Mouse (Mus musculus): ENCODE data around the gene Elp4.

The Elp4 gene

DNA sequence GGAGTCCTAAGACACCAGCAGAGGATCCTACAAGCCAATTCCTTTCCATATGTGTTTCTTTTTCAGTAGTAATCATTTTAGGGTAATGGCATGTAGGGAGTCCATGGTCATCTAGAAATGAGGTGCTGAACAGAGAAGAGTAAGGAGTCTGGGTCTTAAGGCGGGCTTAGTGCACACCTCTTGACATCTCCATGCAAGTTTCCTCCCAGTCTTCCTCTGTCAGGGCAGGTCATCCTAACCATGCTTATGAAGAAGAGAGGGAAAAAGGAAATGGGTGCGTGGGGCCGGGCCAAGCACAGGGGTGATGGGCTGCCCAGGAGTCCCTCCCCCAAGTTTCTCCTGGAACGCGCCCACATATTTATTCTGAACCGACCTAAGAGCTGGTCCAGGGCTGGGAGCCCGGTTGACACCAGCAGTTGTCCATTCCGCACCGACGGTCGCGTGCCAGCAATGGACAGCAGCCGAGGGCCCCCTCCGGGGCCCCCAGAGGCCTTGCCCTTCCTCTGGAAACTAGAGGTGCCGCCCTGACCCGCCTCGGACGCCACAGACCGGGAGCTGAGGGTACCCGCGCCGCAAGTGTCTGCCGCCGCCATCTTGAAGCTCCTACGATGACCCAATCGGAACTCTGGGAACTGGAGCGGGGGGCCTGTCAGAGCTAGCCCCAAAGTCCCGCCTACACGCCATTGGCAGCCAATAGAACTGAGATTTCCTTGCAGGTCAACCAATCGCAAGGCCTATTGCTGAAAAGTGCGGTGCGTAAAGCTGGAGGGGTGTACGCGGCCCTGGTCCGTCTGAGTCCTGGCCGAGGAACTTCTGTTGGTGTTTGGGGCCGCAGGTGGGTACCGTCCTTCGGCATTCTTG, at the start of gene Elp4, which contains the start of gene Immp1l:
TSS of gene Elp4 (minus strand) at position 669 of the 861 bp plus-strand sequence.
TSS of gene Immp1l (plus strand) at position 743 of the 861 bp plus-strand sequence.
- DNase-seq (ENCODE audit: low read depth) = peak; percentile 97

GRCm38 (mm10) chr2:105953862-105954261, 49.5 kb upstream of the Elp4 start:
- DNase-seq (ENCODE audit: low read depth) = no peak

- no peak for DNase-seq (ENCODE audit: low read depth)
Observed at GRCm38 (mm10) chr2:105951350-105951940, 47.1 kb upstream of the Elp4 start.

GRCm38 (mm10) chr2:105950131-105950530, 45.8 kb upstream of the Elp4 start:
- no peak for DNase-seq (ENCODE audit: low read depth)

DNA sequence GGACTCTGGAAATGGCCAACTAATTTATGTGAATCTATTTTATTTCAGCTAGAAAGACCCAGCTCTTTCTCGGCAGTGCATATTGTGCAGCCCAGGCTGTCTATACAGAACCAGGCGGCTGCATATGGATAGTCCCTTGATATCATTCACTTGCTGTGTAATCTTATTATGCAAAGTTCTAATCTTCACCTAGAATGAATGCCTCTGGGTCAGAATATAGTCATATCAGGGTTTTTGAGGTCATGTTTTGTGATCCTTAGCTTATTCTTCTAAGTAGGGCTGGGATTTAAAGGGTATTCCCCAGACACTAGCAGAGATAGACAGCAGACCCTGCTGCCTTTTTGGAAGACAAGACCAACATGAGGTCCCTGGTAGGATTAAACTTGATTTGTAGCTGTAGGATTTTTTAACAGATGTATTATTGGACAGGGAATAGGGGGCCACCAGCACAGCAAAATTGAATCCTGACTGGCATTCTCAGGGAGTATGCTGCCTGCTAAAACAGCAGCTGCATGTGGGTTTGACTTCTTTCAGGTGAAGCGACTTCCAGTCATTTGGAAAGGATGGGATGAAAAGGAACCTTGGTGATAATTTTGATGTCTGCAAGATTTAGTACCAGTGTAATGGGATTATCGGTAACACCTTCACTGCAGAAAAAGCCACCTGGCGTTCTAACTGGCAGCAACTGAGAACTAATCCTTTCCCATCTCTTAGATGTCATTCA, 13.4 kb upstream of the Elp4 start:
- no peak for DNase-seq (ENCODE audit: low read depth)

DNA sequence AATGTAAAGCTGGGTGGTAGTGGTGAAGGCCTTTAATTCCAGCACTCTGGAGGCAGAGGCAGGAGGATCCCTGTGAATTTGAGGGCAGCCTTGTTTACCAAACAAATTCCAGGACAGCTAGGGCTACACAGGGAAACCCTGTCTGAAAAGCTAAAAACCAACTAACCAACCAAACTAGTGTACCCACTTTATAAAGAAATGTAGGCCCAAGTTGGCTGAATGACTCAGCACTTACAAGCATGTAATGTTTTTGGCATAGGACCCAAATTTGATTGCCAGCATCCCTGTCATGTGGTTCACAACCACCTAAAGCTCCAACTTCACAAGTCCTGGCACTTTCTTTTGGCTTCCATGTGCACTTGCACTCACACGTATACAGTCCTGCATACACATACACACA, 12.3 kb upstream of the Elp4 start:
- DNase-seq (ENCODE audit: low read depth) = no peak

DNA sequence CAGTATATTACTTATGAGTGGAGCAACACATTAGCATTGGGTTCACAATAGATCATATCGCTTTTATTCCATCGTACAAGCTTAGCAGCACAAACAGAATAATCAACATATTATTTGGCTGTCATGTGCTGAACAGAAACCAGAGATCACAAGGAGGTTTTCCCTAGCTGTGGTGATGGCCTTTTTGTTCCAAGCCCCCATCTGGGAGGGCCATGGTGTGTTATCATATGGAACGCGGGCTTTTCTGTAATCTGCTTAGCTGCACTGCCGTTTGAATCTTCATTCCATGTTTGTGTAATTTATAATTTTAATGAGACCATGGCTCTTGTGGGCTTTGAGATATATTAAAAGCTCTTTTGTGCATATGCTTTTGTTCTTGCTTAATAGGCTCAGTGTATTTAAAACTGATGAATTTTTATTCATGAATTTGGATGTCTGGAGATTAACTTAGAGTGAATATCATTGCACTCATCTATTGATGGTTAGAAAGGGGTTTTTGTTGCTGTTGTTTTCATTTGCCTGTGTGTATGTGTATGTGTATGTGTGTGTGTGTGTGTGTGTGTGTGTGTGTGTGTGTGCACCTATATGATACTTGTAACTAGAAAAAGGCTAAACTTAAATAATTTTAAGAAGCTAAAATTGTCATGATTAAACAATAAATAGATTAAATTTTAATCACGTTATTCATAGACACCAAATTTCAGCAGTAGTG, 9.4 kb upstream of the Elp4 start:
- no peak for DNase-seq (ENCODE audit: low read depth)

GRCm38 (mm10) chr2:105910611-105911010, 6.2 kb upstream of the Elp4 start:
- no peak for DNase-seq (ENCODE audit: low read depth)

DNA sequence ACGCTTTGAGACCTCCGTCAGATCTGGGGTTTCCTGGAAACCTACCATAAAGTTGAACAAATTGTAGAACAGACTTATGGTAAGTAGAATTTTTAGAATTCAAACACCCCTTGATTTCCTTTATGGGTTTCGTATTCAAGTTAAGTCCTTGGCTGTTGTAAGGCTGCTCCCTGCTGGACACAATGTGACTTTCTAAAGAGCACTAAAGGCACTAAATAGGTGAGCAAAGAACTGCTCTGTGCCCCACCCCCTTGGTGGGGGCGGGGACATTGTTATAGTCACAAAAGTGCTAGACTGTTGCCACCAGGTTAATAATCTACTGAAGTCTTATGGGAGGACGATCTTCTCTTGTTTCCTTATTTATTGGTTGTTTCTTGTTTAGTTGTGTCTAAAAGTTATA, 4.0 kb upstream of the Elp4 start:
- DNase-seq (ENCODE audit: low read depth) = peak; percentile 47

GRCm38 (mm10) chr2:105904757-105905146, 388 bp upstream of the Elp4 start:
- peak; percentile 32 for DNase-seq (ENCODE audit: low read depth)

- DNase-seq (ENCODE audit: low read depth) = no peak
Observed at GRCm38 (mm10) chr2:105890816-105891215, 13.5 kb downstream of the Elp4 start.

DNA sequence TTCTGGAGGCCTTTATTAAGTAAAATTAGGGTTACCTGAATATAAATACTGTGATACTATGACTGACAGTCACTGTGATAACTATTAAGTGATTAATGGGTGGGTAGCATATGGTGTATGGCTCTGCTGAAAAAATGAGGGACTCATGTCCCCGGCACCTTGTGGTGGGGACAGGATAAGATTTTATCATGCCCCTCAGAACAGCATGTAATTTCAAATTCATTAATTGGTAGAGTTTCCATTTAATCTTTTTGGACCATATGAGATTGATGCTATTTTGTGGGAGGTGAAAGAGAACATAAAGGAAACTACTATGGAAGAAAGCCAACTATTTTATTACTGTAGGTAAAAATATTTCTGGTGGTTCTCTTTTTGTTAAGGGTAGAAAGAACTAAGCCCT, 31.0 kb downstream of the Elp4 start:
- DNase-seq (ENCODE audit: low read depth) = no peak

DNA sequence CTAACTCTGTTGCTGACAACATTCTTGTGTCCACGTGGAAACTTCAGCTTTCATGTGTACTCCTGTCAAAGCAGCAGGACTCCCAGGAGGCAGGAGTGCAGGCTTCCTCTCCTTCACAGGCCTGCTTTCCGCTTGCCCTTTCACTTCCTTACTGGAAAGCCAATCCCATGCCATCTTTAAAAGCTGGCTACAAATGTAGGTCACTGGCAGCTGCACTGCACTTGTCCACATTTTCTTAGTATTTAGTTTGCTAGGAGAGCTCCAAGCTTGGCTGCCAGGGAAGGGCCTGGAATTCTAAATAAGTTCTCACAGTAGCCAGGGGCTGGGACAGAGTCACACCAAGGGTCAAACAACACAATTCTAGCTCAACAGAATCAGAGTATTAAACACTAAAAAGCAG, 49.6 kb downstream of the Elp4 start:
- no peak for DNase-seq (ENCODE audit: low read depth)

GRCm38 (mm10) chr2:105852971-105853370, 51.4 kb downstream of the Elp4 start:
- no peak for DNase-seq (ENCODE audit: low read depth)

- DNase-seq (ENCODE audit: low read depth) = no peak
Observed at GRCm38 (mm10) chr2:105851714-105852293, 52.6 kb downstream of the Elp4 start.

DNA sequence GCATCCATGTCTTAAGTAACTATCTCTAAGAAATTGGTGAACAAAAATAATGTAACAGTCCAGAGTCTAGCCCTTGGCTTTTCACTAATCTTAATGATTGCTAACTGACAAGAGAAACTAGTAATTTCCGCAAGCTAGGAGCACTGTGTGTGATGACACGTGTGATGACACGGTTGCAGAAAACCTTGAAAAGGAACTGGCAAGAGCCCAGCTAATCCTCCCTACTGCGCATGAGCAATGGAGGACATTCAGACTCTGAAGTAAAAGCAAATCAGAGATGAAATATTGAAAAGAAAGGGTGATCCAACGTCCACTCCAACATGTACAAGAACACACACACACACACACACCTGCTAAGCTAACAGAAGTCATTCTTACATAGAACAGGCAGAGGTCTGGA, 61.2 kb downstream of the Elp4 start:
- DNase-seq (ENCODE audit: low read depth) = no peak

DNA sequence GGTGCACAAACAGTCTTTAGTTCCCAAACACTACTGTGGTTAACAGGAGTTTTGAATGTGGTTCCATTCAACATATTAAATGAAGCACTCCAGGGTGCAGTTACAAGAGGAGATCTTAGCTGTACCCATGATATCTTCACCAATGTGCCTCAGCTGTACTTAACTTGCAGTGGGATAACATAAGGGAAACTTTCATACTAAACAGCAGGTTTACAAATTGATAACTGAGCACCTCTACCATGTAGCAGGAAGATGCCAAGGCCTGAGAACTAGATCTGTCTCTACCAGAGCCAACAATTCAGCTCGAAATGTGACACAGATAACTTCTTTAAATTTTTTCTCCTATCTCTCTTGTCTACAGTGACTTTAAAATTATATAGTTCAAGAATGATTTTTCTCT, 86.4 kb downstream of the Elp4 start:
- DNase-seq (ENCODE audit: low read depth) = no peak

- DNase-seq (ENCODE audit: low read depth) = no peak
Observed at GRCm38 (mm10) chr2:105815170-105815569, 89.2 kb downstream of the Elp4 start.

DNA sequence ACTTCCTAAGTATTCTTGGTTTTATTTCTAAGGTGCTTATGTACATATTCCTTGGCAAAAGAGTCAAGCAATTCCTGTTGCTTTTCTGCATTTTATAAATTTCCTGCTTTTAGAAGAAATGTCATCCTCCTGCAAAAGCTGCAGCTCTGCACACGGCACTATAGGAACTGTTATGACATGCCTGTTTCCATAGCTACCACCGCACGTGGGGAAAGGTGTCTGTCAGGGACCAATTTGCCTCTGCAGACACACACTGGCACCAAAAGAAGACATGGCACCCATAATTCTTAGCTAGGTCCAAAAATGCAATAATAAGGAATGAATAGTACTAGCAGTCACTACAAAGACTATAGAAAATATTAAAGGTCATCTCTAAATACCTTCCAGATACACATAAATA, 91.3 kb downstream of the Elp4 start:
- no peak for DNase-seq (ENCODE audit: low read depth)

DNA sequence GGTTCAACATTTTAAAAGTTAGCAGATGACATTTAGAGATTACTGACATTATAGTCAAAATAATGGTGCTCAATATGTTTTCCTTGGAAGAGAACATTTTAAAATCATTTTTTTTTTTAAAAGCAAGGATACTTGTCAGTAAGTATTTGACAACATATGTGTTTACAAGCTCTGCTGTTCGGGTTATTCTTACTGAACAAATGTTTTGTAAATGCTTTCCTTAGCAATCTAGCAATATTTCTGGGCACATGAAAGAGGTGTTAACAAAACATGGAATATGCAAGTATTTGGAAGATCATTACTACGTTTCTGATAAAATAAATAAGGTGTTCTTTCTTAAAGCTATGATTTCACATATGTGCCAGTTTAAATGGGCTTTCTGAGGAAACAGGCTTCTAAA, 94.1 kb downstream of the Elp4 start:
- DNase-seq (ENCODE audit: low read depth) = no peak

DNA sequence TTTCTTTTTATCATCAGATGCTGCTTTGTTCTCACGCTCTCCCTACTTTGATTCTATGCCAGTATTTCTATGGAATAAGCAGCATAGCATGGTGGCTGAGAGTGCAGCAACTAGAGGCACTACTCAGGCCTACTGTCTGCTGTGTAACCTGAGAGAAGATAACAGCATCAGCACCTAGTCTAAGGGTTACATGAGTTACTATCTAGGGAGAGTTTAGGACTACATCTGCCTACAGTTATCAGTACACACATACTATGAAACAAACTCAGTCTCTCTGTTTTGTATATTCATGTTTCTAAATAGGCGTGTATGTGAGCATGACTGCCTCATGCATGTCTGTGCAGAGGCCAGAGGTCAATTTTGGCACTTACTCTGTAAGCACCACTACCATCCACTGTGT, 97.8 kb downstream of the Elp4 start:
- no peak for DNase-seq (ENCODE audit: low read depth)

- DNase-seq (ENCODE audit: low read depth) = peak; percentile 31
Observed at GRCm38 (mm10) chr2:105806047-105806446, 98.3 kb downstream of the Elp4 start.
